Mouse (Mus musculus) ovary, postnatal 10 days (tissue): ENCODE measurements around the gene Sqstm1.
"Not testable (repeated sequence)": the region's sequence is repeated elsewhere in the genome, so short reads cannot be mapped to it uniquely, and the experiment has no call there.

Experiments
- DNase-seq: peaks from one replicate; pipeline ENCODE4 v3.0.0; 2022; ENCODE audit warnings: low spot score

Gene Sqstm1

GRCm38 (mm10) chr11:50176351-50176750, 34.3 kb downstream of the Sqstm1 start:
- DNase-seq = no peak

- peak; percentile 94 for DNase-seq
These were observed 35.9 kb downstream of the Sqstm1 start for GRCm38 (mm10) chr11:50174730-50175187.

GRCm38 (mm10) chr11:50174111-50174729, 36.4 kb downstream of the Sqstm1 start, which contains the start of gene Mrnip:
TSS of gene Mrnip (plus strand) at chr11:50174444.
- DNase-seq = not testable (repeated sequence)

GRCm38 (mm10) chr11:50168352-50168751, 42.3 kb downstream of the Sqstm1 start:
- DNase-seq = no peak

- DNase-seq = no peak
These were observed 48.1 kb downstream of the Sqstm1 start for GRCm38 (mm10) chr11:50162338-50163050.

- peak; percentile 15 for DNase-seq
These were observed 48.9 kb downstream of the Sqstm1 start for GRCm38 (mm10) chr11:50161578-50162304.

GRCm38 (mm10) chr11:50159347-50159746, 51.3 kb downstream of the Sqstm1 start:
- DNase-seq = no peak

- no peak for DNase-seq
These were observed 52.3 kb downstream of the Sqstm1 start for GRCm38 (mm10) chr11:50158346-50158745.

GRCm38 (mm10) chr11:50156725-50157258, 53.8 kb downstream of the Sqstm1 start:
- DNase-seq = no peak

GRCm38 (mm10) chr11:50155785-50156184, 54.8 kb downstream of the Sqstm1 start:
- DNase-seq = no peak

GRCm38 (mm10) chr11:50154777-50155520, 55.7 kb downstream of the Sqstm1 start:
- DNase-seq = no peak

GRCm38 (mm10) chr11:50154166-50154565, 56.5 kb downstream of the Sqstm1 start:
- DNase-seq = no peak

GRCm38 (mm10) chr11:50151374-50151773, 59.3 kb downstream of the Sqstm1 start:
- DNase-seq = no peak

- no peak for DNase-seq
These were observed 61.0 kb downstream of the Sqstm1 start for GRCm38 (mm10) chr11:50149603-50150150.
